Comparison of ENCODE assay signal across 9 mouse cellular contexts in the genomic region with DNA sequence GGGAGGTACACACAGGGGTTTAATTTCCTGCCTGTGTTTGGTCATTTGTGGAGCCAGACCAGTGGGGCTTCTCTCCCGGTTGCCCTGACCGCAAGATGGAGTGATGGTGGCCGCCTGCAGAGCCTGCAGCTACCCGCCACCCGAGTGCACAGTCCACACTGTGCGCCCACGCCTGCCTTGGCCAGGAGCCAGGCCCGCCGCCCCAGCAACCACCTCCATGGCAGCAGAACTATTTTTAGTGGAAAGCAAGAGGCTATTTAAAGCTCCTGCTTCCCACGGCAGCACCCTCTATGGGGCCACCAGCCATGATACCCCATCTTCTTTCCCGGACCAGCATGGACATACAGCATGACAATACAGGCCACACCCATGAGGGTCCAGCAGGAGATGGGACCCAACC. TPM values are rescaled to one million over a fixed set of nuclear protein-coding genes. Genes with fewer than 3 reads are reported as not detected.
A peak's percentile ranks its signal among the peaks of the same experiment; 100 is the strongest.
DNase-seq lines count a peak whose midpoint lies in the region; ATAC-seq and TF ChIP-seq lines count a peak whose summit lies in the region.
"Had no signal": no experiment of that assay in that cellular context is flagged by ENCODE, and none has a peak within 500 bp of the region (broad histone marks: within the 10 kb centered on the region; RNA-seq: fewer than 3 reads in every experiment).

No protein-coding gene starts in this region.

- H3K9ac ChIP-seq in liver, postnatal 0 days (replicated peaks): no peak overlapping the region
- H3K9ac ChIP-seq in liver, embryonic 12.5 days: no peak overlapping the region
- H3K9ac ChIP-seq in heart, embryonic 11.5 days (ENCODE audit: low read depth, low read length): peak overlapping the region; percentile 24; the same call in 1 of the 2 replicates

- DNase-seq in liver, postnatal 0 days: peak; percentile 35
- DNase-seq in cerebellum, postnatal 10 days: peak; percentile 58 to 69
- peak; percentile 87 to 93 for DNase-seq in left cerebral cortex, adult 2 months (ENCODE audit: extremely low spot score in 1 of 2, low spot score in 2 of 2)
- no peak for DNase-seq in thymus, postnatal 25 days
- no peak for DNase-seq in B cell, adult 2 months

- H3K36me3 ChIP-seq in liver, postnatal 0 days (replicated peaks; ENCODE audit: insufficient read depth, low read length): peaks cover 6% of the 10 kb centered on the region; the same call in 1 of the 2 replicates
- H3K36me3 ChIP-seq in liver, embryonic 12.5 days: peaks cover 26% of the 10 kb centered on the region
- peaks cover 16% of the 10 kb centered on the region for H3K36me3 ChIP-seq in heart, embryonic 11.5 days (ENCODE audit: control insufficient read depth, insufficient read depth, low read length)

- H3K9me3 ChIP-seq in liver, postnatal 0 days (ENCODE audit: low read length): no peaks in the 10 kb centered on the region
- H3K9me3 ChIP-seq in liver, embryonic 12.5 days (replicated peaks): no peaks in the 10 kb centered on the region
- H3K9me3 ChIP-seq in heart, embryonic 11.5 days (replicated peaks; ENCODE audit: control insufficient read depth, low read length): no peaks in the 10 kb centered on the region
- H3K9me3 ChIP-seq: neural tube, embryonic 12.5 days had no signal

- no peak overlapping the region for H3K4me2 ChIP-seq in liver, postnatal 0 days (ENCODE audit: low read depth, low read length)
- no peak overlapping the region for H3K4me2 ChIP-seq in liver, embryonic 12.5 days
- H3K4me2 ChIP-seq in heart, embryonic 11.5 days: peak overlapping the region; percentile 46
- H3K4me2 ChIP-seq: neural tube, embryonic 12.5 days had no signal

- ATAC-seq in liver, postnatal 0 days: no peak
- no peak for ATAC-seq in liver, embryonic 12.5 days
- peak; percentile 23 for ATAC-seq in heart, embryonic 11.5 days (replicated peaks; ENCODE audit: insufficient number of reproducible peaks, low FRiP score, low TSS enrichment)

- H3K27me3 ChIP-seq in liver, postnatal 0 days (ENCODE audit: insufficient read depth, low read length): no peaks in the 10 kb centered on the region
- peaks cover 15% of the 10 kb centered on the region for H3K27me3 ChIP-seq in liver, embryonic 12.5 days (replicated peaks)
- no peaks in the 10 kb centered on the region for H3K27me3 ChIP-seq in heart, embryonic 11.5 days (ENCODE audit: control insufficient read depth, insufficient read depth, low read length)
- H3K27me3 ChIP-seq: neural tube, embryonic 12.5 days had no signal

- intact Hi-C loops in left cerebral cortex, adult 2 months (cut with DNase I): loop anchor here (10.0 kb wide), 1 partner anchor 305 kb away; the partner anchor contains the start of gene Slc25a1

- no peak overlapping the region for H3K27ac ChIP-seq in liver, postnatal 0 days (ENCODE audit: low read depth)
- no peak overlapping the region for H3K27ac ChIP-seq in liver, embryonic 12.5 days
- peak overlapping the region; percentile 94 for H3K27ac ChIP-seq in heart, embryonic 11.5 days (ENCODE audit: low read depth, low read length)
- peak overlapping the region; percentile 89 for H3K27ac ChIP-seq in left cerebral cortex, adult 2 months
- H3K27ac ChIP-seq: neural tube, embryonic 12.5 days had no signal

- TF ChIP-seq EP300 in liver, postnatal 0 days (IDR thresholded peaks at IDR 0.05; ENCODE audit: low read depth): no peak

- WGBS in liver, postnatal 0 days (ENCODE audit: insufficient replicate concordance): 55% methylated on average over 11 of the region's 11 CpGs
- WGBS in liver, embryonic 12.5 days (ENCODE audit: insufficient replicate concordance): 69% methylated on average over 11 of the region's 11 CpGs
- 42% methylated on average over 11 of the region's 11 CpGs for WGBS in heart, embryonic 11.5 days (ENCODE audit: insufficient replicate concordance)

- no peak for TF ChIP-seq CTCF in liver, postnatal 0 days (IDR thresholded peaks at IDR 0.05; ENCODE audit: low read depth)
- TF ChIP-seq CTCF in left cerebral cortex, adult 2 months (IDR thresholded peaks at IDR 0.05): no peak; the same call in 1 of the 2 replicates

- peaks cover 11% of the 10 kb centered on the region for H3K4me1 ChIP-seq in liver, postnatal 0 days (ENCODE audit: insufficient read depth)
- H3K4me1 ChIP-seq in liver, embryonic 12.5 days: peaks cover 37% of the 10 kb centered on the region
- peaks cover 36% of the 10 kb centered on the region for H3K4me1 ChIP-seq in heart, embryonic 11.5 days (ENCODE audit: control insufficient read depth, insufficient read depth, low read length)

- H3K4me3 ChIP-seq in liver, postnatal 0 days (ENCODE audit: low read depth, low read length): no peak overlapping the region
- H3K4me3 ChIP-seq in liver, embryonic 12.5 days: no peak overlapping the region
- peak overlapping the region; percentile 16 for H3K4me3 ChIP-seq in heart, embryonic 11.5 days (ENCODE audit: low read depth, low read length)
- peak overlapping the region; percentile 9 for H3K4me3 ChIP-seq in left cerebral cortex, adult 2 months
- H3K4me3 ChIP-seq: neural tube, embryonic 12.5 days had no signal

RNA-seq across cellular contexts. Expression of gene Zdhhc8, which starts 5.3 kb away (rescaled TPM):
- 1.3 and 1.6 TPM in 2 replicates for polyA plus RNA-seq in liver, postnatal 0 days (2015; fragmentation: Nextera tagmentation; extraction: Ambion mirVana)
- 4.3 and 4.9 TPM in 2 replicates for polyA plus RNA-seq in liver, embryonic 12.5 days (2016; fragmentation: Nextera tagmentation; extraction: Ambion mirVana)
- polyA plus RNA-seq in heart, embryonic 11.5 days (2014; fragmentation: Nextera tagmentation; extraction: Ambion mirVana): 16.3 and 17.3 TPM in 2 replicates
- 100 to 1,000 TPM; 132 to 134 TPM for total RNA-seq in left cerebral cortex, adult 2 months (2021)

RNA-seq across cellular contexts. Expression of gene Ccdc188, which starts 11.9 kb away (rescaled TPM):
- not detected in 2 replicates for polyA plus RNA-seq in liver, postnatal 0 days (2015; fragmentation: Nextera tagmentation; extraction: Ambion mirVana)
- not detected in 2 replicates for polyA plus RNA-seq in liver, embryonic 12.5 days (2016; fragmentation: Nextera tagmentation; extraction: Ambion mirVana)
- not detected in 2 replicates for polyA plus RNA-seq in heart, embryonic 11.5 days (2014; fragmentation: Nextera tagmentation; extraction: Ambion mirVana)
- not detected for total RNA-seq in left cerebral cortex, adult 2 months (2021)
- polyA plus RNA-seq: intestine, embryonic 14.5 days; neural tube, embryonic 12.5 days had no signal

RNA-seq across cellular contexts. Expression of gene Trmt2a, which starts 18.9 kb away (rescaled TPM):
- polyA plus RNA-seq in liver, postnatal 0 days (2015; fragmentation: Nextera tagmentation; extraction: Ambion mirVana): 22.9 and 23.3 TPM in 2 replicates
- 88.8 and 96.5 TPM in 2 replicates for polyA plus RNA-seq in liver, embryonic 12.5 days (2016; fragmentation: Nextera tagmentation; extraction: Ambion mirVana)
- polyA plus RNA-seq in heart, embryonic 11.5 days (2014; fragmentation: Nextera tagmentation; extraction: Ambion mirVana): 56.0 and 58.2 TPM in 2 replicates
- 10 to 100 TPM; 43.6 to 47.7 TPM for total RNA-seq in left cerebral cortex, adult 2 months (2021)

RNA-seq across cellular contexts. Expression of gene Ranbp1, which starts 18.9 kb away (rescaled TPM):
- 156 and 160 TPM in 2 replicates for polyA plus RNA-seq in liver, postnatal 0 days (2015; fragmentation: Nextera tagmentation; extraction: Ambion mirVana)
- polyA plus RNA-seq in liver, embryonic 12.5 days (2016; fragmentation: Nextera tagmentation; extraction: Ambion mirVana): 595 and 610 TPM in 2 replicates
- polyA plus RNA-seq in heart, embryonic 11.5 days (2014; fragmentation: Nextera tagmentation; extraction: Ambion mirVana): 585 and 656 TPM in 2 replicates
- total RNA-seq in left cerebral cortex, adult 2 months (2021): 10 to 100 TPM; 87.3 to 92.9 TPM

RNA-seq across cellular contexts. Expression of gene Gm49776, which starts 28.5 kb away (rescaled TPM):
- polyA plus RNA-seq in liver, postnatal 0 days (2015; fragmentation: Nextera tagmentation; extraction: Ambion mirVana): 1.1 TPM in 1 of 2 replicates, not detected in the other
- polyA plus RNA-seq in liver, embryonic 12.5 days (2016; fragmentation: Nextera tagmentation; extraction: Ambion mirVana): 1.7 TPM in 1 of 2 replicates, not detected in the other
- 3.7 TPM in 1 of 2 replicates, not detected in the other for polyA plus RNA-seq in heart, embryonic 11.5 days (2014; fragmentation: Nextera tagmentation; extraction: Ambion mirVana)
- not detected for total RNA-seq in left cerebral cortex, adult 2 months (2021)
- polyA plus RNA-seq: intestine, embryonic 14.5 days had no signal

Comparison
In these comparisons a context has a peak if more than half of its experiments do, and no peak if none do; other contexts are left out.
1. DNase-seq: peak in liver, postnatal 0 days (single experiment), cerebellum, postnatal 10 days (2 of 2) and left cerebral cortex, adult 2 months (2 of 2); none in thymus, postnatal 25 days (single experiment) and B cell, adult 2 months (0 of 2).
2. H3K27ac ChIP-seq: peak in heart, embryonic 11.5 days (single experiment) and left cerebral cortex, adult 2 months (single experiment); none in liver, postnatal 0 days (single experiment) and liver, embryonic 12.5 days (single experiment).
3. H3K4me3 ChIP-seq: peak in heart, embryonic 11.5 days (single experiment) and left cerebral cortex, adult 2 months (single experiment); none in liver, postnatal 0 days (single experiment) and liver, embryonic 12.5 days (single experiment).